Mouse (Mus musculus): ENCODE results near the gene 1700016D06Rik. TPM values are rescaled to one million over a fixed set of nuclear protein-coding genes. Genes with fewer than 3 reads are reported as not detected.
"Not testable (repeated sequence)": the region's sequence is repeated elsewhere in the genome, so short reads cannot be mapped to it uniquely, and the experiment has no call there.

1700016D06Rik gene
- total RNA-seq, 2 experiments from 2014 or later, result not detected

DNA sequence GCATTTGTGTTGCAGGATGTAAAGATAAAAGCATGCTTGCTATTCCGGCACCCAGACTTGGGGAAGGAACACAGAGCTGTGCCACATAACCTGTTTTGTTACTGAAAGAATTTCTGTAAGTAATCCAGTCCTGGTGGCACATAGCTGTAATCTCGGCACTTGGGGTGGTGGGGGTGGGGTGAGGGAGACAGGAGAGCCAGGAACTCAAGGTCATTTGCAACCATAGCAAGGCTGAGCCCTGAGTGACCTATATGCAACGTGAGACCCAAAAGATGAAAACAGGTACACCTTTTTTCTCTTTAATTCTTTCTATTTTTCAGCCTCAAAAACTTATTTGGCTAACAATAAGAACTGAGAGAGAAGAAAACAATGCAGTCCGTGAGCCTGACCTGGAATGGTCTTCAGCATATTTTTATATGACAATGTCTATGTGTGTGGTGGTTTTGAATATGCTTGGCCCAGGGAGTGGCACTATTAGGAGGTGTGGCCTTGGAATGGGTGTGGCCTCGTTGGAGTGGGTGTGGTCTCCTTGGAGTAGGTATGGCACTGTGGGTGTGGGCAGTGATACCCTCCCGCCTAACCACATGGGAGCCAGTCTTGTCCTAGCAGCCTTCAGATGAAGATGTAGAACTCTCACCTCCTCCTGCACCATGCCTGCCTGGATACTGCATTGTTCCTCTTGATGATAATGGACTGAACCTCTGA lies 4.0 kb upstream of the 1700016D06Rik start:
- no peak for ATAC-seq (replicated peaks; ENCODE audit: low FRiP score, poor library complexity, severe bottlenecking)

DNA sequence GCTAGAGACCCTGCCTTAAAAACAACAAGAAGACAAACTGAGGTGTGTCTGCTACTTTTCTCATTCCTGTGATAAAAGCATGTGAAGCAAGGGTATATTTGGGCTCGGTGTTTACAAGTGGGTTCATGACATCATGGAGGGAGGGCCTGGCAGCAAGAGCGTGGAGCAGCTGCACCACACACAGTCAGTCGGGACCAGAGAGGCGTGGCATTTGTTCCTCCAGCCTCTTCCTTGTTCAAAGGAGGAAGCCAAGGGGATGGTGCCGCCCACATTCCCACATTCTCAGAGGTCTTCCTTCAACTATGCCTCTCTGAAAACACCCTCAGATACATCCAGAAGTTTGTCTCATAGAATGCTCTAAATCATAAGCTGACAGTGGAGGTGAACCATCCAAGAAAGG lies 2.9 kb upstream of the 1700016D06Rik start:
- ATAC-seq (replicated peaks; ENCODE audit: low FRiP score, poor library complexity, severe bottlenecking), result no peak

DNA sequence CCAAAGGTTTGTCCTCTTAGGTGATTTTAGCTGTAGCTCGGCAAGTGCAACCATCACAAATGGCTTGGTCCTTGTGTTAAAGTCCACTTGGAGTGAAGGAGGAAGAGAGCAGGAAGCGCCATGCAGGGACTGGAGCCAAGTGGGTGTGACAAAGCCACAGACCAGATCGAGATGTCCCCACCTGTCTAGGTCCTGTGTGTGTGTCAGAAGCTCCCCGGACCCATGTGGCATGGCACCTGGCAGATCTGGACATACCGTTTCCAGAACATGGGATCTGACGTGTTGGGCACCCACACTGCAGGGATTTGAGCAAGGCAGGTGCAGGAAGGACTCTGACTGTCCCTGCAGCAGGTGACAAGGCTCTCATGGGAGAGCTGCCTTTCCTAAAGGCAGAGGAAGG lies 565 bp upstream of the 1700016D06Rik start:
- no peak for ATAC-seq (replicated peaks; ENCODE audit: low FRiP score, poor library complexity, severe bottlenecking)

GRCm38 (mm10) chr8:11700060-11701032 lies 517 bp downstream of the 1700016D06Rik start:
- no peak for ATAC-seq (replicated peaks; ENCODE audit: low FRiP score, poor library complexity, severe bottlenecking)

DNA sequence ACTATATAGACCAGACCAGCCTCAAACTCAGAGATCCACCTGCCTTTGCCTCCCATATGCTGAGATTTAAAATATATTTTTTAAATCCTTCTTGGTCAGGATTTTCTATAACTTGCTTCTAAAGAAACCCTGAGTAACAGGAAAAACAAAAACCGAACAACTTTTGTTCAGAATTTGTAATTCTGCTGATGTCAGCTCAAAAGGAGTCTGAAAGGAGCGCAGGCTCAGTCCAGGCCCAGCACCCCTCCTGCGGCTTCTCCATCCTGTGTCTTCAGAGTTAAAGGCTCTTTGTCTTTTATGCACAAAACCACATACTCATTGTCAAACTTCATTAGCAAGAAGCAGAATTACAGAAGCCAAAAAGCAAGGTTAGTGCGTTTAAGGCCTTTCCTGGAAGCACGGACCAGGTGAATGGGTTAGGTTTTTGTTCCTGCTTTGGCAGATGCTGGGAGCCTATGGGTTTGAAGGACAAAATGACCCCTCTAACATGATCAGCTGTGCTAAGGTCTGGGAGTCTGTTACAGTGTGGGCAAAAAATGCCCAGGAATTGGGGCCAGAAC lies 1.3 kb downstream of the 1700016D06Rik start:
- no peak for ATAC-seq (replicated peaks; ENCODE audit: low FRiP score, poor library complexity, severe bottlenecking)

- ATAC-seq (replicated peaks; ENCODE audit: low FRiP score, poor library complexity, severe bottlenecking), result no peak
These were observed 3.4 kb downstream of the 1700016D06Rik start for GRCm38 (mm10) chr8:11697467-11697866.

- ATAC-seq (replicated peaks; ENCODE audit: low FRiP score, poor library complexity, severe bottlenecking), result no peak
These were observed 4.7 kb downstream of the 1700016D06Rik start for GRCm38 (mm10) chr8:11696176-11696575.

DNA sequence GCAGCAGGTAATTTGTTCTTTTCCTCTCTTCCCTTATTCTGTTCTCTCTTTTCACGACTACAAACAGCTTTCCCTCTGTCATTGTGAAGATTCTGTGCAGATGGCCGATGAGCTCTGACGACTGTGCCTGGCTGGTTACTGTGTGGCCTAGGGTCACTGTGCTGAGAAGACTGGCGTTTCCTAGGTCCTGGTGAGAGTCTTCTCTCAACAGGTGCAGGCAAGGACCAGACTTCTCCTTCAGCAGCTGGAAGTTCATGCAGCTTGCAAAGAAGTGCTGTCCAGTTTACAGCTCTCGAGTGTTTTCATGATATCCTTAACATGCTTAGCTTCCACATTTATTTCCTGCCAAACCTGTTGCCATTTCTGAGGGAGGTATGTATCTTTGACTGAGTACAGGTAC lies 6.9 kb downstream of the 1700016D06Rik start:
- no peak for ATAC-seq (replicated peaks; ENCODE audit: low FRiP score, poor library complexity, severe bottlenecking)

GRCm38 (mm10) chr8:11692455-11692854 lies 8.4 kb downstream of the 1700016D06Rik start:
- ATAC-seq (replicated peaks; ENCODE audit: low FRiP score, poor library complexity, severe bottlenecking), result no peak

DNA sequence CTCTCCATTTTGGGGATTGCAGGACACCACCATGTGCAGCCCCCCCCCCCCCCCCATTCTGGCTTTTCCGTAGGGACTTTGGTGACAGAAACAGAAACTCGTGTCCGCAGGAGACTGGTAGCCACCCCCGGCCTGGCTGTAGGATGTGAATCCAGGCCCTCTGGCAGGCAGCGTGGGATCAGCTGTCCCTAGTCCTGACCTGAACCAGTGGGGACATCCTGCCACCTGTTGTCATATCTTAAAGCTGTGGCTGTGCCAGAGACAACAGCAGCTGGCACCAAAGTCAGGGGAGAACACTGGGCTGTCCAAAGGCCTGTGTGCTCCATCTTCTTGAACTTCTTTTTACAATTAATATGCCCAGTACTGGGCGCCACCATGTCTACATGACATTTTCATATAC lies 9.1 kb downstream of the 1700016D06Rik start:
- no peak for ATAC-seq (replicated peaks; ENCODE audit: low FRiP score, poor library complexity, severe bottlenecking)

DNA sequence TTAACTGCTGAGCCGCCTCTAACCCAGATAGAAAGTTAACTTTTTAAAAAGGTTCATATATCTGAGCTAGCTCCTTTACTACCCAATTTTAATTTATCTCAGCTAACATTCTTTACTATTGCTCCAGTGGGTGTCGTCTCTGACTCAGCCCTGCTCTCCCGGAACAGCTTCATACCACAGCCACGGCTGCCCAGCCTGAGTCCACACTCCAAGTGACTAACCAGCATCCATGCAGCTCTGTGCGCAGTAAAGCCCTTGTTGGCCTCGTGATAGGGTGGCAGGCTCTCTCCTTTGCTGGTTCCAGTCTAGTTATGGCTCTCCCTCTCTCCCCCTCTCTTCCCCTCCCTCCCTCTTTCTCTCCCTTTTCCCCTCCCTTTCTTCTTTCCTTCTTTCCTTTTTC lies 9.6 kb downstream of the 1700016D06Rik start:
- no peak for ATAC-seq (replicated peaks; ENCODE audit: low FRiP score, poor library complexity, severe bottlenecking)

GRCm38 (mm10) chr8:11689945-11690344 lies 10.9 kb downstream of the 1700016D06Rik start:
- no peak for ATAC-seq (replicated peaks; ENCODE audit: low FRiP score, poor library complexity, severe bottlenecking)

DNA sequence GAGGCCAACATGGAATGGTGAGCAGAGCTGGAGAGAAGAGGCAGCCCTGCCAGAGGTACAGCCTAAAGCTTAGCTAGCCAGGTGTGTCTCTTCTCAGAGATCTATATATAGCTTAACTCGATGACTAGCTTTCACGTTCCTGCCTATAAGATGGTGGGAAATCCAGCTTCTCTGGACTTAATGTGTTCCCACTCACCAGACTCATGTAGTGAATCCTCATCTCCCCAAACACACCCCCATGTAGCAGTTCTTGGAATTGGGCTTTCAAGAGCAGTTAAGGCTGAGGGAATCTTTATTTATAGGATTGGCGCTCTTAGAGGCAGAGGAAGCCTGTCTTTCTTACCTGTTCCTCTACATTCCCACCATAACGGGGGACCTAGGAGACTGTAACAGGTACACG lies 13.6 kb downstream of the 1700016D06Rik start:
- ATAC-seq (replicated peaks; ENCODE audit: low FRiP score, poor library complexity, severe bottlenecking), result no peak

GRCm38 (mm10) chr8:11684558-11684957 lies 16.3 kb downstream of the 1700016D06Rik start:
- no peak for ATAC-seq (replicated peaks; ENCODE audit: low FRiP score, poor library complexity, severe bottlenecking)

DNA sequence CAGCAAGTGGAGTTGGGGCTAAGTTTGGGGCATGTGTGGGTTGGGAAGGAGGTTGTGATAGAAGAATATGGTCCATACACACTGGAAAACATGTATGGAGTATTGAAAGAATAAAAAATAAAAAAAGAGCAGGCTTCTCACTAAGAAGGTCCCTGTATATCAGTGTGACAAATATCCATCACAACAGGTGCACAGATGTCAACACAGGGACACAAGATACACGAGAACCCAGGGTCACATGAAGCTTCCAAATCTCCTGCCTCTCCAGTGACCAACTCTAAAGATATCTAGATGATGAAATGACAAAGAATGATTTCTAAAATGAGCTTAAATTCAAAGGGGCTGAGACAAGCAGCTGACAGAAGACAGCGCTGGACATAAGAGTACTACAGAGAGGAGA lies 32.6 kb downstream of the 1700016D06Rik start:
- ATAC-seq (replicated peaks; ENCODE audit: low FRiP score, poor library complexity, severe bottlenecking), result no peak

- ATAC-seq (replicated peaks; ENCODE audit: low FRiP score, poor library complexity, severe bottlenecking), result not testable (repeated sequence)
These were observed 34.7 kb downstream of the 1700016D06Rik start for GRCm38 (mm10) chr8:11666023-11666716.

- ATAC-seq (replicated peaks; ENCODE audit: low FRiP score, poor library complexity, severe bottlenecking), result no peak
These were observed 38.9 kb downstream of the 1700016D06Rik start for GRCm38 (mm10) chr8:11661969-11662368.

GRCm38 (mm10) chr8:11650021-11650420 lies 50.8 kb downstream of the 1700016D06Rik start:
- ATAC-seq (replicated peaks; ENCODE audit: low FRiP score, poor library complexity, severe bottlenecking), result no peak

DNA sequence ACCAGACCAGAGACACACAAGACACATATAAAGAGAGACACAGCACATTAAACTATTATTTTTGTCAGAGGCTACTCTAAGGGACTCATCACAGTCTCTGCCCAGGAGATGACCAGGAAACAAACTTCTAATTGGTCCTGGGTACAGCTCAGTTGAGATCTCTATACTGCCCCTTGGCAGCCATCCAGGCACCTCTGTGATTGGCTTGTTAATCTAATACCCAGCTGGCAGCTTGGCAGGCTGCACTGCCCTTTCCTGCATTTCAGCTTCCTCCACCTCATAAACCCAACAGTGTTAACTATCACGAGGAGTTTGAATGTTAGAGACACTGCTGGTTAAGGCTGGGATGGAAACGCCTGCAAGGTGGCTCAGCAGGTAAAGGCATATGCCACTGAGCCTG lies 57.7 kb downstream of the 1700016D06Rik start:
- ATAC-seq (replicated peaks; ENCODE audit: low FRiP score, poor library complexity, severe bottlenecking), result no peak

DNA sequence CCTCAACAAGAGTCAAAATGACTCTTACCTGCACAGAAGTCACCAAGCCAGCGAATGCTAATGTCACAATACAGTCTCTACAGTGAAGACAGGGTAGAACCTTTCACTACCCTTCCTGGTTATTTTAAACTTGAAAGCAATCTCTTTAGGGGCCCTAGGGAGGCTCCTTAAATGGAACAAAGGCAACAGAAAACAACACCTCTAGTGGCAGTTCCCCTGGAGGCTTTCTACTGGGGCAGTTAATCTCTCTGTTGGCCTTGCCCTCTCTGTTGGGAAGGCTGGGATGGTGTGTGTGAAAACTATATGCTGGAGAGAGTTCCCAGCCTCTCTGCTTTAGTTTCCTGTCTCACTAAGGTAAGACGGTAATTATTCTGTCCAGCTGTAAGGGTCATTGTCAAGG lies 60.3 kb downstream of the 1700016D06Rik start:
- ATAC-seq (replicated peaks; ENCODE audit: low FRiP score, poor library complexity, severe bottlenecking), result no peak

Data from erythroid progenitor cell, adult 5-6 weeks (primary cell).